14 mouse cellular contexts compared by ENCODE assay signal in genomic region chr4:151919135-151919840, GRCm38 (mm10). TPM values are rescaled to one million over a fixed set of nuclear protein-coding genes. Genes with fewer than 3 reads are reported as not detected.
DNase-seq lines count a peak whose midpoint lies in the region; ATAC-seq lines count a peak whose summit lies in the region.
"Had no signal": no experiment of that assay in that cellular context is flagged by ENCODE, and none has a peak within 500 bp of the region (broad histone marks: within the 10 kb centered on the region; RNA-seq: fewer than 3 reads in every experiment).

No protein-coding gene starts in this region.

- H3K9ac ChIP-seq in limb, embryonic 11.5 days (ENCODE audit: low read length) = no peak overlapping the region
- H3K9ac ChIP-seq: hindbrain, embryonic 14.5 days had no signal

- no peak overlapping the region for H3K4me2 ChIP-seq in limb, embryonic 11.5 days (ENCODE audit: low read depth, severe bottlenecking)

- no peak for ATAC-seq in limb, embryonic 11.5 days (ENCODE audit: insufficient number of reproducible peaks, low FRiP score, low TSS enrichment, low read depth)
- peak; percentile 75 for ATAC-seq in megakaryocyte-erythroid progenitor cell, adult 5-6 weeks (replicated peaks; ENCODE audit: low FRiP score, low TSS enrichment, poor library complexity, severe bottlenecking)

- no peaks in the 10 kb centered on the region for H3K4me1 ChIP-seq in limb, embryonic 11.5 days (ENCODE audit: control insufficient read depth, insufficient read depth, low read length)

- H3K27ac ChIP-seq in limb, embryonic 11.5 days (replicated peaks; ENCODE audit: low read depth, low read length) = no peak overlapping the region
- H3K27ac ChIP-seq: hindbrain, embryonic 14.5 days had no signal

- 66% methylated on average over 20 of the region's 20 CpGs for WGBS in limb, embryonic 11.5 days

- no peaks in the 10 kb centered on the region for H3K9me3 ChIP-seq in limb, embryonic 11.5 days (ENCODE audit: control insufficient read depth, low read length)

- H3K27me3 ChIP-seq in limb, embryonic 11.5 days (ENCODE audit: control insufficient read depth, insufficient read depth, low read length) = no peaks in the 10 kb centered on the region

- peak; percentile 65 for DNase-seq in gastrocnemius, adult 18-20 months (ENCODE audit: low spot score)
- no peak for DNase-seq in gastrocnemius, postnatal 4 days (ENCODE audit: low spot score in 2 of 2)
- peak; percentile 17 for DNase-seq in lung, postnatal 36 days
- no peak for DNase-seq in lung, postnatal 4 days
- DNase-seq in limb, embryonic 11.5 days (ENCODE audit: low spot score) = peak; percentile 38
- DNase-seq in lung, postnatal 25 days (ENCODE audit: low spot score) = no peak
- DNase-seq in yolk sac, embryonic 10.5 days (ENCODE audit: low spot score) = no peak
- DNase-seq: B cell, adult 2 months; cerebellum, adult 2 months; kidney, adult 8-10 months; lung, postnatal 14 days had no signal

- H3K36me3 ChIP-seq in limb, embryonic 11.5 days (ENCODE audit: control insufficient read depth, insufficient read depth, low read length) = no peaks in the 10 kb centered on the region

- H3K4me3 ChIP-seq in limb, embryonic 11.5 days (ENCODE audit: low read depth, low read length) = no peak overlapping the region
- H3K4me3 ChIP-seq: myocyte had no signal

RNA-seq across cellular contexts. Expression of gene Dnajc11, which starts 14.2 kb away (rescaled TPM):
- total RNA-seq in gastrocnemius, adult 18-20 months (2021) = 10 to 100 TPM; 47.9 to 52.6 TPM
- total RNA-seq in gastrocnemius, postnatal 4 days (2021) = 10 to 100 TPM; 60.8 to 81.1 TPM
- polyA plus RNA-seq in limb, embryonic 11.5 days (2014; fragmentation: Nextera tagmentation; extraction: Ambion mirVana) = 90.9 and 93.2 TPM in 2 replicates
- 108 and 114 TPM in 2 replicates for total RNA-seq in megakaryocyte-erythroid progenitor cell, adult 5-6 weeks (2014; fragmentation: Nextera tagmentation)
- total RNA-seq in megakaryocyte-erythroid progenitor cell, adult 5-6 weeks (2017) = 85.8 and 110 TPM in 2 replicates

RNA-seq across cellular contexts. Expression of gene Camta1, which starts 57.6 kb away (rescaled TPM):
- total RNA-seq in gastrocnemius, adult 18-20 months (2021) = 100 to 1,000 TPM in 1 of 2 experiments, 10 to 100 TPM in 1; 99.5 to 122 TPM
- 100 to 1,000 TPM in 1 of 2 experiments, 10 to 100 TPM in 1; 87.9 to 105 TPM for total RNA-seq in gastrocnemius, postnatal 4 days (2021)
- polyA plus RNA-seq in limb, embryonic 11.5 days (2014; fragmentation: Nextera tagmentation; extraction: Ambion mirVana) = 106 and 109 TPM in 2 replicates
- 68.4 and 92.8 TPM in 2 replicates for total RNA-seq in megakaryocyte-erythroid progenitor cell, adult 5-6 weeks (2014; fragmentation: Nextera tagmentation)
- 23.0 and 52.1 TPM in 2 replicates for total RNA-seq in megakaryocyte-erythroid progenitor cell, adult 5-6 weeks (2017)

Comparison
In these comparisons a context has a peak if more than half of its experiments do, and no peak if none do; other contexts are left out.
1. DNase-seq: peak in gastrocnemius, adult 18-20 months (single experiment), lung, postnatal 36 days (single experiment) and limb, embryonic 11.5 days (single experiment); none in gastrocnemius, postnatal 4 days (0 of 2), lung, postnatal 4 days (0 of 2), lung, postnatal 25 days (single experiment) and yolk sac, embryonic 10.5 days (single experiment).